Mouse (Mus musculus): Measurements from ENCODE around the gene Grin3a. TPM values are rescaled to one million over a fixed set of nuclear protein-coding genes. Genes with fewer than 3 reads are reported as not detected.

Grin3a gene
- polyA plus RNA-seq, 1 experiment from 2014 or later, result 0.31 TPM

DNA sequence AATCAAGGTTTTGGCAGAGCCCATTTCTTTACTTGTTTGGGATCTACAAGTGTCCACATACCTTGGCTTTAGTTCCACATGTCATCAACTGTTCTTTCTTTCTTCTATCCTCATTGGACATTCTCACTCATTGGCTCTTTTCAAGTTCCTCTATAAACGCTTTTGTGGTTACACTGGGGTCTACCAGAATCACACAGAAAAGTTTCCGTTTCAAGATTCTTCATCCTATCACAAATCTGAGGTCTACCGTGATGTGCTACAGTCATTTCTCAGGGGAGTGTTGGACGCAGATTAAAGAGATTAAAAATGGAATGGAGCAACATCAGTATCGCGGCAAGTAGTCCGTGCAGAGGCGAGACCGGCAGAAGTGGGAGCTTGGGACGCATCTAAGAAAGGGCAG lies 228.6 kb downstream of the Grin3a start:
- no peak for DNase-seq (ENCODE audit: low spot score)

More for the DNA sequence above, 228.6 kb downstream of the Grin3a start:
- Histone ChIP-seq H3K4me3 (no peak overlapping the region), H3K27me3 (ENCODE audit: low read depth, poor library complexity, severe bottlenecking) (no peaks in the 10 kb centered on the region), H3K4me1 (no peaks in the 10 kb centered on the region), H3K36me3 (no peaks in the 10 kb centered on the region), H3K9me3 (replicated peaks) (no peaks in the 10 kb centered on the region), H3K27ac (replicated peaks) (no peak overlapping the region)
- WGBS, result 94% methylated on average over 10 of the region's 10 CpGs

Other genes starting within 250 kb of the Grin3a start
- gene Tmem246, start 247.9 kb downstream of the Grin3a start, polyA plus RNA-seq (2016; fragmentation: Nextera tagmentation; extraction: Ambion mirVana), result 16.0 and 17.8 TPM in 2 replicates
- gene Rnf20, start 213.7 kb downstream of the Grin3a start, polyA plus RNA-seq (2016; fragmentation: Nextera tagmentation; extraction: Ambion mirVana), result 49.7 and 53.9 TPM in 2 replicates
- gene Ppp3r2, start 163.7 kb downstream of the Grin3a start, polyA plus RNA-seq (2016; fragmentation: Nextera tagmentation; extraction: Ambion mirVana), result not detected in 2 replicates